Mouse (Mus musculus) CH12F3 (cell line): ENCODE data around the gene Gm13723.

Experiments
- in situ Hi-C: fragments of 300-500 bp; cut with MboI; formaldehyde crosslinking; loops from 2 replicates; pipeline ENCODE4 v1.14.3; 2020; ENCODE audit warnings: low sequenced_read_pairs

The Gm13723 gene

DNA sequence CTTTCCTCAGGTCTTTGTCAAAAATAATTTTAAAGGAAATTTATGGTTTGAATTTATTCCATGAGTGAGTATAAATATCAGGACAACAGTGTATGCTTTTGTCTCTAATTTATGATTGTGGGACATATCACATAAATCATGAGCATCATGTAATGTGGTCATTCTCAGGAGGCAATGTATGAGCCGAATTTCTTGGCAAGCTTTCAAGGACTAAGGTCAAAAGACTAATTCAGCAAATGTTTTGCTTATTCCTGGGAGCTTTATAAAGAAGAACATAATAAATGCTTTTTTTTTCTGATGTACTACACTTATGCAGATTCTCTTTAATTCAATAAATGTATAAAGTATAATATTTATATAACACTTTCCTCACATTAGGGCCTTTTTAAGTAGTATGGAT, at the start of gene Gm13723:
Gene Gm13723 (minus strand): TSS at position 101 of the 400 bp plus-strand sequence.
- in situ Hi-C loops: no loop called here

- in situ Hi-C loops: no loop called here
These were observed 31.0 kb upstream of the Gm13723 start for GRCm38 (mm10) chr2:86905647-86906046.

- in situ Hi-C loops: no loop called here
These were observed 17.5 kb upstream of the Gm13723 start, which contains the start of gene Olfr1097 for GRCm38 (mm10) chr2:86892116-86892515. Olfr1097 (minus strand) TSS chr2:86892216.

DNA sequence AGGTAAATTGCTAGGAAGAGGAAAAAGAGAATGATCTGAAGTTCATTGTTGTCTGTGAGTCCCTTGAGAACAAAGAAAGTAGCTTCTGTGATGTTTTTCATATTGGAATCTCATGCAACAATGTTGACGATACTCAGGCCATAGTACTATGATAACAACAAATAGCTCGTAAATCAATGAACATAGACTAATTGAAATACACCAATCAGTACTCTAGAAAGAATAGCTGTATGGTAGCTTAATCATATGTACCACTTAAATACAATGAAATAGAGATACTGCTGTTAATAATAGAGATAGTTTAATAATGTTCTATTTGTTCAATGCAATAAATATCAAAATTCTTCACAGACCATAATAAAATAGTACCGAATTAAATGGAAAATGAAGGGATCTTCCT, 23.0 kb downstream of the Gm13723 start, which contains the start of gene Olfr1095:
Gene Olfr1095 (minus strand): TSS at position 101 of the 400 bp plus-strand sequence.
- in situ Hi-C loops: no loop called here

- in situ Hi-C loops: no loop called here
These were observed 50.2 kb downstream of the Gm13723 start, which contains the start of gene Olfr1094 for GRCm38 (mm10) chr2:86824363-86824762. Olfr1094 (plus strand) TSS chr2:86824663.
